Mouse (Mus musculus) cerebellum, adult 9-10 months (tissue): ENCODE data around the gene Ndrg4.

Experiments used
- DNase-seq: peaks from one replicate; pipeline ENCODE4 v3.0.0; 2022

The Ndrg4 gene

DNA sequence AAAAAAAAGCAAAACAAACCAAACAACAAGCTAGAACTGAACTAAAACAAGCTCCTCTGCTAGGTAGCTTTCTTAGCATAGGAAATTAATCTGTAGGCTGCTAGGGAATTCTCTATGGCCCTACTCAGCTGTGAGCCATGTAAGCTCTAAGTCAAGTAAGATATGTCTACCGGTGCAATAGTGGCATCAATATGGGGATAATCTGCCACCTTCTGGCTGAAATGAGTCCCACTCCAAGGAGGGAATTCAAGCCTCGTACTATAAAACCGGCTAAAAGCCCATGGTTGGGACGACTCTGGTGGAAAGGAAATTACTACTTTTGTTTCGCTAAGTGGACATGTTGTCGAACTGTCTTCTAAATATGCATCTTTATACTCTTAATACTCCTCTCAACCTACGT lies 61.8 kb downstream of the Ndrg4 start:
- no peak for DNase-seq

DNA sequence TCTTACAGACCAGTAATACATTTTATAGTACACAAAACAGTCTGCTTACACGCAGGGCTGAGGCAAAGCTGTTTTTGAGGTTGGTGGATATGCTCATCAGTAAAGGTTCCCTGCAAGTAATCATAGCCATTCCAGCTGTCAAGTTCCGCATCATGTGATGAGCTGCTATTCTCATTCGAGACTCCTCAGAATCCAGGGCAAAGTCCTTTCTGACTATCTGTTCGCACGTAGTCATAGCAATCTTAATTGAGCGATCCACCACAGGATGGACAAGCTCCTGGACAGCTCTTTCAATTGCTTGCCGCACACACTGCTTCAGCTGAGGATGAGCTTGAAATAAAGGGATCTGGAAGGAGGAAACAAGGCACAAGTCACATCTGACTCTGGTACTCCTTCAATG lies 65.0 kb downstream of the Ndrg4 start:
- no peak for DNase-seq

DNA sequence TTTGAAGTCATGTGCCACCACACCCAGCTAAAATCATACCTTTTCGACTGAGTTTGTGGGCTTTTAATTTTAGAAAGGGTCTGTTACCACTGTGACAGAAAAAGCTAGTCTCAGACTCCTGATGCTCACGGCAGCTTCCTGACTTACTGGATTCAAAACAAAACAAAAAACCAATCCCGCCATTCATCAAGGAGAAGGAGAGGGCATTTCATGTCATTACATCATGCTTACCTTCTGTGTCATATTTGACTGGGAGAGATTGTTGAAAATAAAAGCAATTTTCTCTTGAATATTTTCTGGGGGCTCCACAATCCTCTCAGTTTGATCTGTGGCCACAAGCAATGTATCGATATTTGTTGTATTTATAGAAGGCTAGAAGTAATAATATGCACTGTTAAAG lies 71.2 kb downstream of the Ndrg4 start:
- no peak for DNase-seq

DNA sequence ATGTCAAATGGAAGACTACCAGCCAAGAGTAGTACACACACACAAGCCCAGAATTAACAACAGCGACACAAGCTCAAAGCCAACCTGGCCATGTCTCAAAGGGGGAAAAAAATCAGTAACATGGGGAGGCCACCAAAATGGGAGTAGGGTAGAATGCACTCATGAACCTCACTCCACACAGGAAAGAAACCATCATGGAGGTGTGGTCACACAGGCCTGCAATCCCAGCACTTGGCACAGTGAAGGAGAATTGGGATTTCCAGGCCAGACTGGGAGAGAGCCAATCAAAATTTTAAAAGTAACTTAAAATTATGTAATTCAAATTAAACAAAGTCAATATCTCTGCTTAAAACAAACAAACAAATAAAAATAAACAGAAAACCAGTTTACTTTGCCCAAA lies 75.1 kb downstream of the Ndrg4 start:
- DNase-seq: no peak

GRCm38 (mm10) chr8:95760323-95760722 lies 83.5 kb downstream of the Ndrg4 start:
- DNase-seq: no peak

- no peak for DNase-seq
Measured at GRCm38 (mm10) chr8:95764133-95764532, 87.4 kb downstream of the Ndrg4 start.
